Mouse (Mus musculus): Measurements from ENCODE around the gene Ell.

The Ell gene

DNA sequence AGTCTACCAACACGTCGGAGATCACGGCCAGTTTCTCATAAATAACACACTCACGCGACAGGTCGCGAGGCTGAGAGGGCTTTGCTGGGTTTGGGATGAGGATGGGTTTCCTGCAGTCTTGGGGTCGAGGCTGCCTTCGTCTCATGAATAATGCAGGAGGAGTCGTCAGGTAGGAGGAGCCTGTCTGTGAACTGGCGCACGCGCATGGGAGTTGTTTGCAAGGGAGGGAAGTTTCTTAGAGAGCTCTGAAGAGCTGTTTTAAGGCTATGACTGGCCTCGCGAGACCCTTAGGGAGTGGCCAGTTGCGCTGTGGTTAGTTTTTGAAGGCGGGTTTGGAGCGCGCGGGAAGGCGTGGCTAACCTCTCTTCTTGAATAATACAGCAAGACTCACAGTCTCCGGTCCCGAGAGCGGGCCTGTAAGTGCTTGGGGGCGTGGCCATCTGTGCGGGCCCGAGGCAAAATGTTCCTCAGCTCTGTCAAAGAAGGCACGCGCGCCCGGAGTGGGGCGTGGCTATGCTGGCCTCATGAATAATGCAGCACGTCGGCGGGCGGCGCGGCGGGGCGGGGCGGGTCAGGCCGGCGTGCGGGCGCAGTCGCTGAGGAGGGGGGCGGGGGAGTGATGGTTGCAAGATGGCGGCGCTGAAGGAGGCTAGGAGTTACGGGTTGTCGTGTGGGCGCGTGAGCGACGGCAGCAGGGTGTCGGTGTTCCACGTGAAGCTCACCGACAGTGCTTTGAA, at the start of gene Ell:
Gene Ell, plus strand, starts transcription at position 381 of the 737 bp plus-strand sequence.
- in situ Hi-C loops (cut with MboI, MseI), result loop anchor here (5.0 kb wide), 1 partner anchor 858 kb away; the partner anchor contains the start of genes Babam1 and Ushbp1

DNA sequence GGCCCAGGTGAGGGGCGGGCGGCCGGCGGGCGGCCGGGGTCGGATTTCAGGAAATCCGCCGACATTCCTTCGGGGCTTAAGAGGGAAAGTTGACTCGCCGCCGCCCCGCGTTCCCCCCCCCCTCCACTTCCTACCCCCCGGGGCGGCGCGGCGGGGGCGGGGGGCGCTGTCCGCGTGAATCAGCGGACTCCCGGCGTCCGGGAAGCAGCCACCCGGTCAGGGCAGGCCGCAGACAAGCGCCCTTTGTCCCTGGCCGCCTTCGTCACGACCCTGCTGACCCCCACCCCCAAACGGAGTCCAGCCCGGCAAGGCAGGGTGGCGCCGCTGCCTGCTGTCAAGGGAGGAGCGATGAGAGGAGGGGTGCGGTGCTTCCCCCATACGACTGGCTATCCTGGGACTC, 49.7 kb upstream of the Ell start:
- in situ Hi-C loops (cut with MboI, MseI), result no loop called here

- in situ Hi-C loops (cut with MboI, MseI), result no loop called here
Observed at GRCm38 (mm10) chr8:70490061-70490879, 49.0 kb upstream of the Ell start.

DNA sequence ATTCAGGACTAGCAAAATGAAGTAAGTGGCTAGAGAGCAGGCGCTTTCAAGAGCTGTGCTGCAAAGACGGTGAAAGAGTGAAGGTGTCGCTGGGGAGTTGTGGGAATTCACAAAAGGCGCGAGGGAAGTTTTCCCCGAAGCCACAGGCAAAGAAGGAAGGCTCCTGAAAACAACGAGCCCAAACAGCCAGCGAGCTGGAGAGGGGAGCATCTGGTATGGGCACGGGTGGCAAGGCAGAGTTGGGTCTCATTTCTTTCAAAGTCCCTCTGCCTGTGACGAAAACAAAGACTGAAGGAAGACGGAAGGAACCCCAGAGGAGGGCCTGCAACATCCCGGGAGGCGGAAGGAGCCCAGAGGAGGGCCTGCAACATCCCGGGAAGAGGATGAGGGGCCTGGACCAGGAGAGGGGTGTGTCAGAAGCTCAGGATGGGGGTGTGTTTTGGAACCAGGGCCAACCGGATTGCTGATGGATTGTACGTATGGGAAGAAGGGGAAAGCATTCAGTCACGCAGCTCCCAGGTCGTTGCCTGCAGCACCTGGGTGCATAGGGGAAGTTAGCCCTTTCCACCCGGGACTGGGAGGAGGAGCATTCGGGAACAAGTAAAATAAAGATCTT, 48.3 kb upstream of the Ell start:
- in situ Hi-C loops (cut with MboI, MseI), result no loop called here

- in situ Hi-C loops (cut with MboI, MseI), result no loop called here
Observed at GRCm38 (mm10) chr8:70492664-70493640, 46.3 kb upstream of the Ell start, which contains the start of gene Crlf1. Gene Crlf1, plus strand, starts transcription at chr8:70493158.

GRCm38 (mm10) chr8:70493692-70494415, 45.4 kb upstream of the Ell start:
- in situ Hi-C loops (cut with MboI, MseI), result no loop called here

- in situ Hi-C loops (cut with MboI, MseI), result no loop called here
Observed at GRCm38 (mm10) chr8:70494416-70494945, 44.8 kb upstream of the Ell start.

DNA sequence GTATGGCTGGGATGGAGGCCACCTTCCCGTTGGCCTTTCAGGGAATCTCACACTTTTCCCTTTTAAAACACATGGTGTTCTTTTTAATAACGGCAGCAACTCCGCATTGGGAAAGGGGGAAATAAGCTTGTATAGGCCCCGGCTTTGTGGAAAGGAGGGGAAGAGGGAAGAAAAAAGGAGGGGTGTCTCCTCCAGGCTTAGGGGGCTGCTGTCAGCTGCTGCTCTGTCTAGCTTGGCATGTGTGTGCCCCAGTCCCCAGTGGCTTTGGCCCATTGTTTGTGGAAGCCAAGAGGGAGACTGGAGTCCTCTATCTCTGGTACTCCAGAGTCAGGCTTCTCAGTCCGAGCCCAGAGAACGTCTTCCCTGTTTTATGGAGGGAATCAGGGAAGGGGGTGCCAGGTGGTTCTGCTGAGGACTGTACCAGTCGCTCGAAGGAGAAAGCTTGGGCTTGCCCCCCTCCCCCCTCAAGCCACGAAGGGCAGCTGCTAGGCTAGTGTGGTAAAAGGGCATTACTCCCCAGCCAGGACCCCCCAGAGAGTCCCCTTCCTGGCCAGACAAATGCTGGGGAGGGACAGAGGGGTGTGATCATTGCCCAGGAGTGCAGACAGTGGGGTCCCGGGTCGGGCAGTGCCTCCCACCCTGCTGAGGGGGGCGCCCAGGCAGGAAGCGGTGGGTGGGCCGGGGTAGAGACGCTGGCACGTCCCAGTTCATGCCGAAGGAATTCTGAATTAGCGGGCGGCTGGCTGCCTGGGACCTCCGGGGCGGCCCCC, 44.1 kb upstream of the Ell start:
- in situ Hi-C loops (cut with MboI, MseI), result no loop called here

DNA sequence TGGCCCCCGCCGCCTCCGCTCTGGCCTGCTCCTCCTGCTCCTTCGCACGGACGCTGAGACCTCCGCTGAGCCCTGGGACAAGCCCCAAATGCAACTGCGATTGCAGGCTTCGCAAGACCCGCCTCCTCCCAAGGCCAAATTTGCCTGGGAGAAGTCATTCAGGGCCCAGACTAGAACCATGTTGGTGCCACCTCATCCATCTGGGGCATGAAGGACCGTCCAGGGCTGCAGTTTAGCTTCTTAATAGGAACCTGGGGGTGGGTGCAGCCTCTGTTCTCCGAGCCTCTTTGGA, 43.5 kb upstream of the Ell start:
- in situ Hi-C loops (cut with MboI, MseI), result no loop called here

GRCm38 (mm10) chr8:70500386-70501301, 38.6 kb upstream of the Ell start:
- in situ Hi-C loops (cut with MboI, MseI), result loop anchor here (5.0 kb wide), 1 partner anchor 83 kb away; no protein-coding TSS in a partner anchor

GRCm38 (mm10) chr8:70501820-70502529, 37.3 kb upstream of the Ell start:
- in situ Hi-C loops (cut with MboI, MseI), result loop anchor here (5.0 kb wide), 1 partner anchor 85 kb away; no protein-coding TSS in a partner anchor

DNA sequence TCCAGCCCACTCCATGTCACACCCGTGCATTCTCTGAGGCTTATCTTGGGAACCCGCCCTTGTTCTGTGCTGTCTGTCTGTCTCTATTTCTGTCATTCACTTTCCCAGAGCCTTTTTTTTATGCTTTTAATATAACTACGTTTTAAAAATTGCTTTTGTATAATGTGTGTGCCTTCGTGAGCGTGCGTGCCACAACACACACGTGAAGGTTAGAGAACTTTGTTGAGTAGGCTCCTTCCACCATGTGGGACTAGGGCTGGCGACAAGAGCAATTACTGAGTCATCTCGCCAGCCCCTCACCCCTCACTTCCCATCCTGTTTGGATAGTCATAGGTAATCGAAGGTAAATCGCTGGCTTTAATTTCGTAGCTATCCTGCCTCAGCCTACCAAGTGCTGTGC, 36.7 kb upstream of the Ell start:
- in situ Hi-C loops (cut with MboI, MseI), result loop anchor here (5.0 kb wide), 1 partner anchor 85 kb away; no protein-coding TSS in a partner anchor

DNA sequence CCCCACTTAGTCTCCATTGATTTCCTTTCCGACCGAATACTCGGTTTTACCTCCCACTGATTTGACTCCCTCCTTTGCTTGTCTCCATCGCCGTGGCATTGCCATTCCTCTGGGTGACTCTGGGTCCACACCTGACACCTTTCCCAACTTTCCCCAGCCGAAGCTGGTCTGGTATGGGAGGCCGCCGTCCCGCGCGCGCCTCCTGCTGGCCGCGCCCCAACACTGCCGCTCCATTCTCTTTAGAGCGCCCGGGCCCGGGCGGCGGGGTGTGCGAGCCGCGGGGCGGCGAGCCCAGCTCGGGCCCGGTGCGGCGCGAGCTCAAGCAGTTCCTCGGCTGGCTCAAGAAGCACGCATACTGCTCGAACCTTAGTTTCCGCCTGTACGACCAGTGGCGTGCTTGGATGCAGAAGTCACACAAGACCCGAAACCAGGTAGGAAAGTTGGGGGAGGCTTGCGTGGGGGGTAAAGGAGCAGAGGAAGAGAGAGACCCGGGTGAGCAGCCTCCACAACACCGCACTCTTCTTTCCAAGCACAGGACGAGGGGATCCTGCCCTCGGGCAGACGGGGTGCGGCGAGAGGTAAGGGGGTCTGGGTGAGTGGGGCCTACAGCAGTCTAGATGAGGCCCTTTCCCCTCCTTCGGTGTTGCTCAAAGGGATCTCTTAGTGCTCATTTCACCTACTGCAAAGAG, 36.1 kb upstream of the Ell start:
- in situ Hi-C loops (cut with MboI, MseI), result loop anchor here (5.0 kb wide), 1 partner anchor 86 kb away; no protein-coding TSS in a partner anchor

DNA sequence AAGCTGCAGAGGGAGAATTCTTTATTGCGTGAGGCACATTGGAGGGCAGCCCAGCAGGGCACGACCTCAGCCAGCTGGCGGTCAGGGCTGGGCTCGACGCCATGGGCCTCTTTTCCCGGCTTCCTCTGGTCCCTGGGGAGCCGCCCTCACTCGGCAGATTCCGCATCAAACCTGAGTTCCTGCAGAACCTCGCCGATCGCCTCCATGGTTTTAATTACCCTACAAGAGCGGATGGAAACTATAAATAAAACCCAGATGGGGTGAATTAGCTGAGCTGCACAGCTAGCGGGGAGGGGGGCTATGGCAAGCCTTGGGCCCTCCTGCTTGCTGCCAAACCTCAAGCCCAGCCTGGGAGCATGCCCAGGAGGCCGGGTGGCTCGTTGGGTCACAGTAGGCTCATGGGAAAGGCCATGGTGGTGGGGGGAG, 35.0 kb upstream of the Ell start:
- in situ Hi-C loops (cut with MboI, MseI), result loop anchor here (5.0 kb wide), 1 partner anchor 87 kb away; no protein-coding TSS in a partner anchor

- in situ Hi-C loops (cut with MboI, MseI), result loop anchor here (5.0 kb wide), 1 partner anchor 88 kb away; no protein-coding TSS in a partner anchor
Observed at GRCm38 (mm10) chr8:70504851-70505250, 34.4 kb upstream of the Ell start.

- in situ Hi-C loops (cut with MboI, MseI), result no loop called here
Observed at GRCm38 (mm10) chr8:70505698-70506327, 33.4 kb upstream of the Ell start.
